Mouse (Mus musculus) megakaryocyte, embryonic 14.5 days (primary cell): Measurements from ENCODE around the gene Rdh11. TPM values are rescaled to one million over a fixed set of nuclear protein-coding genes. Genes with fewer than 3 reads are reported as not detected.

Experiments
- H3K27me3 ChIP-seq: replicated peaks from 2 replicates; pipeline ENCODE3; 2012; ENCODE audit warnings: inconsistent platforms
- H3K36me3 ChIP-seq: replicated peaks from 2 replicates; pipeline ENCODE3; 2012; ENCODE audit warnings: low read length, inconsistent platforms, mixed read lengths
- H3K4me1 ChIP-seq: 2 replicates; pipeline ENCODE4 v1.6.1; 2012; ENCODE audit warnings: inconsistent platforms
- H3K4me3 ChIP-seq: replicated peaks from 2 replicates; pipeline ENCODE3; 2012; ENCODE audit warnings: moderate library complexity, mild to moderate bottlenecking, inconsistent platforms
- H3K9me3 ChIP-seq: 2 replicates; pipeline ENCODE4 v1.6.1; 2012; ENCODE audit warnings: inconsistent platforms
- FLI1 ChIP-seq: IDR thresholded peaks from 2 replicates; pipeline ENCODE4 v1.6.1; 2012; ENCODE audit warnings: low read length, inconsistent platforms, mixed read lengths
- GATA1 ChIP-seq: IDR thresholded peaks from 3 replicates; pipeline ENCODE4 v1.6.1; 2012; ENCODE audit warnings: mixed read lengths, low read length, inconsistent platforms, borderline replicate concordance
- polyA plus RNA-seq: library from polyadenylated mRNA; stranded (reverse); fragments of >175 nt; gene quantifications from 2 replicates; pipeline ENCODE4 v1.2.3, GENCODE M21; 2012; ENCODE audit warnings: low replicate concordance; ENCODE audit not compliant: insufficient read depth

Rdh11 gene
- polyA plus RNA-seq, 1 experiment = 1.2 TPM

GRCm38 (mm10) chr12:79130299-79131177 is 61.6 kb downstream of the Rdh11 start, which contains the start of gene Arg2:
Arg2 (plus strand) TSS chr12:79130777.
- Histone ChIP-seq H3K4me3 (peak within 1 kb of the TSS; percentile 89), H3K4me1 (peaks cover 27% of the 10 kb centered on the region), H3K36me3 (no peaks in the 10 kb centered on the region), H3K9me3 (peaks cover 6% of the 10 kb centered on the region; the same call in 1 of the 2 replicates), H3K27me3 (peaks cover 44% of the 10 kb centered on the region)
- TF ChIP-seq GATA1 (no peak), FLI1 (no peak)

Other genes starting within 250 kb of the Rdh11 start
- 10.9 and 11.1 TPM in 2 replicates for gene Tmem229b, start 184.7 kb downstream of the Rdh11 start, polyA plus RNA-seq
- gene Plekhh1, start 163.1 kb downstream of the Rdh11 start, polyA plus RNA-seq = 0.02 TPM in 1 of 2 replicates, not detected in the other
- gene Pigh, start 102.6 kb downstream of the Rdh11 start, polyA plus RNA-seq = 1.2 TPM in 1 of 2 replicates, not detected in the other
- gene Arg2, start 61.5 kb downstream of the Rdh11 start, polyA plus RNA-seq = 0.43 TPM in 1 of 2 replicates, not detected in the other
- gene Vti1b, start 19.6 kb downstream of the Rdh11 start, polyA plus RNA-seq = 75.9 and 102 TPM in 2 replicates
- 0.13 TPM in 1 of 2 replicates, not detected in the other for gene Rdh12, start 16.6 kb upstream of the Rdh11 start, polyA plus RNA-seq
- 0.65 and 2.8 TPM in 2 replicates for gene Zfyve26, start 104.0 kb upstream of the Rdh11 start, polyA plus RNA-seq
- gene Rad51b, start 105.0 kb upstream of the Rdh11 start, polyA plus RNA-seq = 0.30 TPM in 1 of 2 replicates, not detected in the other